Mouse (Mus musculus) sigmoid colon, adult 10 weeks (tissue): Measurements from ENCODE around the gene Opalin. TPM values are rescaled to one million over a fixed set of nuclear protein-coding genes. Genes with fewer than 3 reads are reported as not detected.

Source experiments
- polyA plus RNA-seq: library from polyadenylated mRNA; stranded (reverse); fragments of 350-450 nt; fragmentation: Illumina TruSeq; extraction: RNeasy Lipid Tissue Mini Kit (QIAGEN cat#74804); gene quantifications from one replicate; pipeline ENCODE4 v1.2.3, GENCODE M21; 2014; ENCODE audit warnings: low read depth, low replicate concordance

Gene Opalin
- polyA plus RNA-seq = not detected

GRCm38 (mm10) chr19:41076906-41077305 lies at the start of gene Opalin:
Gene Opalin (minus strand): TSS chr19:41077113.

GRCm38 (mm10) chr19:41029219-41029618 lies 47.7 kb downstream of the Opalin start, which contains the start of gene Dntt:
Gene Dntt (plus strand): TSS chr19:41029275.

Other genes starting within 250 kb of the Opalin start
- gene Ccnj, start 245.8 kb downstream of the Opalin start, polyA plus RNA-seq = 6.9 TPM
- 70.3 TPM for gene Zfp518a, start 182.4 kb downstream of the Opalin start, polyA plus RNA-seq
- gene Blnk, start 82.6 kb downstream of the Opalin start, polyA plus RNA-seq = 88.1 TPM
- not detected for gene Dntt, start 47.8 kb downstream of the Opalin start, polyA plus RNA-seq
- gene Tll2, start 129.7 kb upstream of the Opalin start, polyA plus RNA-seq = not detected
- 1,221 TPM for gene Tm9sf3, start 186.9 kb upstream of the Opalin start, polyA plus RNA-seq